Mouse (Mus musculus): ENCODE data around the gene Vegfb. TPM values are rescaled to one million over a fixed set of nuclear protein-coding genes. Genes with fewer than 3 reads are reported as not detected.
A peak's percentile ranks its signal among the peaks of the same experiment; 100 is the strongest.

Gene Vegfb
- total and polyA plus RNA-seq, 2 experiments from 2014 or later = 40.5 to 90.8 TPM

GRCm38 (mm10) chr19:6985300-6985699 lies 2.2 kb downstream of the Vegfb start:
- no peak for ATAC-seq

GRCm38 (mm10) chr19:6983621-6984020 lies 3.8 kb downstream of the Vegfb start:
- peaks cover 14% of the 10 kb centered on the region for H3K4me1 ChIP-seq (ENCODE audit: insufficient read depth, low read length)
- DNase-seq (ENCODE audit: low spot score) (no peak), ATAC-seq (no peak)
- peaks cover 19% of the 10 kb centered on the region; the same call in 1 of the 2 replicates for H3K36me3 ChIP-seq (ENCODE audit: insufficient read depth, low read length)
- no peak overlapping the region for H3K4me3 ChIP-seq (ENCODE audit: low read length)
- no peak overlapping the region for H3K4me2 ChIP-seq (ENCODE audit: low read depth, low read length)
- no peak for TF ChIP-seq CTCF (IDR thresholded peaks at IDR 0.05; ENCODE audit: low read depth)
- H3K27me3 ChIP-seq (ENCODE audit: insufficient read depth, low read length) = no peaks in the 10 kb centered on the region
- no peaks in the 10 kb centered on the region for H3K9me3 ChIP-seq (ENCODE audit: low read length)
- no peak overlapping the region for H3K27ac ChIP-seq
- WGBS = 30% methylated on average over 5 of the region's 5 CpGs
- H3K9ac ChIP-seq (replicated peaks; ENCODE audit: low read length) = no peak overlapping the region

More at GRCm38 (mm10) chr19:6985300-6985699, 2.2 kb downstream of the Vegfb start:
- Histone ChIP-seq H3K9me3 (ENCODE audit: low read length) (no peaks in the 10 kb centered on the region), H3K9ac (replicated peaks; ENCODE audit: low read length) (no peak overlapping the region), H3K27me3 (ENCODE audit: insufficient read depth, low read length) (no peaks in the 10 kb centered on the region), H3K27ac (no peak overlapping the region), H3K36me3 (ENCODE audit: insufficient read depth, low read length) (peaks cover 19% of the 10 kb centered on the region; the same call in 1 of the 2 replicates), H3K4me2 (ENCODE audit: low read depth, low read length) (no peak overlapping the region), H3K4me3 (ENCODE audit: low read length) (no peak overlapping the region), H3K4me1 (ENCODE audit: insufficient read depth, low read length) (peaks cover 8% of the 10 kb centered on the region)
- 87% methylated on average over 19 of the region's 19 CpGs for WGBS
- no peak for TF ChIP-seq CTCF (IDR thresholded peaks at IDR 0.05; ENCODE audit: low read depth)
- no peak for DNase-seq (ENCODE audit: low spot score)

GRCm38 (mm10) chr19:6981465-6981864 lies 6.0 kb downstream of the Vegfb start:
- peak overlapping the region; percentile 76; the same call in 1 of the 2 replicates for H3K4me2 ChIP-seq (ENCODE audit: low read depth, low read length)
- 92% methylated on average over 4 of the region's 4 CpGs for WGBS

GRCm38 (mm10) chr19:6980381-6981093 lies 6.9 kb downstream of the Vegfb start, which contains the start of gene Fkbp2:
Fkbp2 (minus strand) TSS chr19:6980501.
- Histone ChIP-seq H3K4me2 (ENCODE audit: low read depth, low read length) (peak within 1 kb of the TSS; percentile 76), H3K9me3 (ENCODE audit: low read length) (no peaks in the 10 kb centered on the region), H3K4me1 (ENCODE audit: insufficient read depth, low read length) (peaks cover 30% of the 10 kb centered on the region), H3K4me3 (ENCODE audit: low read length) (peak within 1 kb of the TSS; percentile 68), H3K27me3 (ENCODE audit: insufficient read depth, low read length) (no peaks in the 10 kb centered on the region), H3K9ac (replicated peaks; ENCODE audit: low read length) (peak within 1 kb of the TSS; percentile 79), H3K36me3 (ENCODE audit: insufficient read depth, low read length) (peaks cover 23% of the 10 kb centered on the region; the same call in 1 of the 2 replicates), H3K27ac (peak within 1 kb of the TSS; percentile 96)
- peak; percentile 100 for DNase-seq (ENCODE audit: low spot score)
- WGBS = 2% methylated on average over 38 of the region's 38 CpGs
- peak; percentile 86 for ATAC-seq
- TF ChIP-seq CTCF (IDR thresholded peaks at IDR 0.05; ENCODE audit: low read depth) = no peak

More at GRCm38 (mm10) chr19:6981465-6981864, 6.0 kb downstream of the Vegfb start:
- TF ChIP-seq CTCF (IDR thresholded peaks at IDR 0.05; ENCODE audit: low read depth) = no peak
- Histone ChIP-seq H3K4me1 (ENCODE audit: insufficient read depth, low read length) (peaks cover 25% of the 10 kb centered on the region), H3K9ac (replicated peaks; ENCODE audit: low read length) (0 out of 2 replicates have a peak overlapping the region, but pooled peaks have one; percentile 79), H3K27me3 (ENCODE audit: insufficient read depth, low read length) (no peaks in the 10 kb centered on the region), H3K4me3 (ENCODE audit: low read length) (no peak overlapping the region), H3K9me3 (ENCODE audit: low read length) (no peaks in the 10 kb centered on the region), H3K36me3 (ENCODE audit: insufficient read depth, low read length) (peaks cover 23% of the 10 kb centered on the region; the same call in 1 of the 2 replicates), H3K27ac (peak overlapping the region; percentile 96; the same call in 1 of the 2 replicates)
- ATAC-seq (no peak), DNase-seq (ENCODE audit: low spot score) (no peak)

GRCm38 (mm10) chr19:6979486-6980380 lies 7.7 kb downstream of the Vegfb start:
- peak; percentile 70 for TF ChIP-seq CTCF (IDR thresholded peaks at IDR 0.05; ENCODE audit: low read depth)
- H3K9ac ChIP-seq (replicated peaks; ENCODE audit: low read length) = peak overlapping the region; percentile 79

GRCm38 (mm10) chr19:6979001-6979479 lies 8.4 kb downstream of the Vegfb start:
- Histone ChIP-seq H3K27ac (peak overlapping the region; percentile 96), H3K9me3 (ENCODE audit: low read length) (no peaks in the 10 kb centered on the region), H3K4me2 (ENCODE audit: low read depth, low read length) (peak overlapping the region; percentile 76), H3K4me3 (ENCODE audit: low read length) (peak overlapping the region; percentile 68), H3K4me1 (ENCODE audit: insufficient read depth, low read length) (peaks cover 30% of the 10 kb centered on the region), H3K9ac (replicated peaks; ENCODE audit: low read length) (peak overlapping the region; percentile 79), H3K27me3 (ENCODE audit: insufficient read depth, low read length) (no peaks in the 10 kb centered on the region), H3K36me3 (ENCODE audit: insufficient read depth, low read length) (peaks cover 14% of the 10 kb centered on the region; the same call in 1 of the 2 replicates)
- DNase-seq (ENCODE audit: low spot score) (no peak), ATAC-seq (no peak)
- TF ChIP-seq CTCF (IDR thresholded peaks at IDR 0.05; ENCODE audit: low read depth) = no peak
- WGBS = 9% methylated on average over 11 of the region's 11 CpGs

More at GRCm38 (mm10) chr19:6979486-6980380, 7.7 kb downstream of the Vegfb start:
- Histone ChIP-seq H3K9me3 (ENCODE audit: low read length) (no peaks in the 10 kb centered on the region), H3K4me1 (ENCODE audit: insufficient read depth, low read length) (peaks cover 30% of the 10 kb centered on the region), H3K4me2 (ENCODE audit: low read depth, low read length) (peak overlapping the region; percentile 76), H3K27me3 (ENCODE audit: insufficient read depth, low read length) (no peaks in the 10 kb centered on the region), H3K4me3 (ENCODE audit: low read length) (peak overlapping the region; percentile 68), H3K27ac (peak overlapping the region; percentile 96), H3K36me3 (ENCODE audit: insufficient read depth, low read length) (peaks cover 16% of the 10 kb centered on the region; the same call in 1 of the 2 replicates)
- ATAC-seq = peak; percentile 92
- DNase-seq (ENCODE audit: low spot score) = peak; percentile 99
- under 1% methylated on average over 44 of the region's 59 CpGs for WGBS
